Mouse (Mus musculus) gastrocnemius, adult 18-20 months (tissue): Measurements from ENCODE around the gene Ppip5k2. TPM values are rescaled to one million over a fixed set of nuclear protein-coding genes. Genes with fewer than 3 reads are reported as not detected.
"Not testable (repeated sequence)": the region's sequence is repeated elsewhere in the genome, so short reads cannot be mapped to it uniquely, and the experiment has no call there.

Experiments used
- DNase-seq: peaks from one replicate; pipeline ENCODE4 v3.0.0; 2021; ENCODE audit warnings: low spot score
- long read RNA-seq, 2 experiments: library from polyadenylated mRNA; stranded (forward); transcript quantifications; one replicate each; pipeline ENCODE4 v2.0.0; 2021
- total RNA-seq, 2 experiments: library from RNA; stranded (reverse); gene quantifications; 2 replicates each; pipeline ENCODE4 v1.2.3; 2021

Ppip5k2 gene
- 1 to 10 TPM; 1.7 to 1.8 TPM for total RNA-seq
- long read RNA-seq, experiment 1, partial matches to known transcripts = 0 of 1 reads
- long read RNA-seq, experiment 1, other reads (novel, unspliced or antisense) = 1 of 1 reads
- long read RNA-seq, experiment 2 = 0 reads

- peak; percentile 94 for DNase-seq
Observed at GRCm38 (mm10) chr1:97769904-97770753, at the start of gene Ppip5k2, which contains the start of gene Gin1. TSS of gene Ppip5k2 (minus strand) at chr1:97770411. TSS of gene Gin1 (plus strand) at chr1:97770172.

GRCm38 (mm10) chr1:97809255-97809912 lies 39.2 kb upstream of the Ppip5k2 start:
- no peak for DNase-seq

- DNase-seq = no peak
Observed at GRCm38 (mm10) chr1:97804520-97804919, 34.3 kb upstream of the Ppip5k2 start.

GRCm38 (mm10) chr1:97802207-97802902 lies 32.1 kb upstream of the Ppip5k2 start:
- DNase-seq = no peak

- no peak for DNase-seq
Observed at GRCm38 (mm10) chr1:97795936-97796335, 25.7 kb upstream of the Ppip5k2 start.

GRCm38 (mm10) chr1:97794110-97794509 lies 23.9 kb upstream of the Ppip5k2 start:
- DNase-seq = no peak

- no peak for DNase-seq
Observed at GRCm38 (mm10) chr1:97788490-97788889, 18.3 kb upstream of the Ppip5k2 start.

GRCm38 (mm10) chr1:97787674-97788073 lies 17.5 kb upstream of the Ppip5k2 start:
- no peak for DNase-seq

GRCm38 (mm10) chr1:97785685-97786393 lies 15.6 kb upstream of the Ppip5k2 start:
- DNase-seq = no peak

GRCm38 (mm10) chr1:97784928-97785327 lies 14.7 kb upstream of the Ppip5k2 start:
- no peak for DNase-seq

- DNase-seq = no peak
Observed at GRCm38 (mm10) chr1:97781674-97782073, 11.5 kb upstream of the Ppip5k2 start.

- DNase-seq = no peak
Observed at GRCm38 (mm10) chr1:97773973-97774372, 3.8 kb upstream of the Ppip5k2 start.

GRCm38 (mm10) chr1:97773362-97773761 lies 3.2 kb upstream of the Ppip5k2 start:
- DNase-seq = no peak

- DNase-seq = no peak
Observed at GRCm38 (mm10) chr1:97771727-97772126, 1.5 kb upstream of the Ppip5k2 start.

- DNase-seq = no peak
Observed at GRCm38 (mm10) chr1:97771118-97771517, 907 bp upstream of the Ppip5k2 start.

- peak; percentile 4 for DNase-seq
Observed at GRCm38 (mm10) chr1:97769294-97769903, 812 bp downstream of the Ppip5k2 start.

GRCm38 (mm10) chr1:97768906-97769293 lies 1.3 kb downstream of the Ppip5k2 start:
- no peak for DNase-seq

- no peak for DNase-seq
Observed at GRCm38 (mm10) chr1:97768089-97768488, 2.1 kb downstream of the Ppip5k2 start.

GRCm38 (mm10) chr1:97765712-97766111 lies 4.5 kb downstream of the Ppip5k2 start:
- DNase-seq = not testable (repeated sequence)

GRCm38 (mm10) chr1:97761477-97761876 lies 8.7 kb downstream of the Ppip5k2 start:
- no peak for DNase-seq

- DNase-seq = no peak
Observed at GRCm38 (mm10) chr1:97760598-97760997, 9.6 kb downstream of the Ppip5k2 start.
